Mouse (Mus musculus) gastrocnemius, adult 18-20 months (tissue): ENCODE results near the gene Sik2. TPM values are rescaled to one million over a fixed set of nuclear protein-coding genes. Genes with fewer than 3 reads are reported as not detected.

ENCODE experiments used
- DNase-seq: peaks from one replicate; pipeline ENCODE4 v3.0.0; 2021; ENCODE audit warnings: low spot score
- long read RNA-seq, 2 experiments: library from polyadenylated mRNA; stranded (forward); transcript quantifications; one replicate each; pipeline ENCODE4 v2.0.0; 2021
- total RNA-seq, 2 experiments: library from RNA; stranded (reverse); gene quantifications; 2 replicates each; pipeline ENCODE4 v1.2.3; 2021

Gene Sik2
- 10 to 100 TPM; 20.8 to 27.2 TPM for total RNA-seq
- long read RNA-seq, experiment 1, full-length matches to known transcripts, result 6 of 18 reads
- long read RNA-seq, experiment 1, partial matches to known transcripts, result 2 of 18 reads
- long read RNA-seq, experiment 1, other reads (novel, unspliced or antisense), result 10 of 18 reads
- long read RNA-seq, experiment 2, full-length matches to known transcripts, result 5 of 6 reads
- long read RNA-seq, experiment 2, partial matches to known transcripts, result 0 of 6 reads
- long read RNA-seq, experiment 2, other reads (novel, unspliced or antisense), result 1 of 6 reads

DNA sequence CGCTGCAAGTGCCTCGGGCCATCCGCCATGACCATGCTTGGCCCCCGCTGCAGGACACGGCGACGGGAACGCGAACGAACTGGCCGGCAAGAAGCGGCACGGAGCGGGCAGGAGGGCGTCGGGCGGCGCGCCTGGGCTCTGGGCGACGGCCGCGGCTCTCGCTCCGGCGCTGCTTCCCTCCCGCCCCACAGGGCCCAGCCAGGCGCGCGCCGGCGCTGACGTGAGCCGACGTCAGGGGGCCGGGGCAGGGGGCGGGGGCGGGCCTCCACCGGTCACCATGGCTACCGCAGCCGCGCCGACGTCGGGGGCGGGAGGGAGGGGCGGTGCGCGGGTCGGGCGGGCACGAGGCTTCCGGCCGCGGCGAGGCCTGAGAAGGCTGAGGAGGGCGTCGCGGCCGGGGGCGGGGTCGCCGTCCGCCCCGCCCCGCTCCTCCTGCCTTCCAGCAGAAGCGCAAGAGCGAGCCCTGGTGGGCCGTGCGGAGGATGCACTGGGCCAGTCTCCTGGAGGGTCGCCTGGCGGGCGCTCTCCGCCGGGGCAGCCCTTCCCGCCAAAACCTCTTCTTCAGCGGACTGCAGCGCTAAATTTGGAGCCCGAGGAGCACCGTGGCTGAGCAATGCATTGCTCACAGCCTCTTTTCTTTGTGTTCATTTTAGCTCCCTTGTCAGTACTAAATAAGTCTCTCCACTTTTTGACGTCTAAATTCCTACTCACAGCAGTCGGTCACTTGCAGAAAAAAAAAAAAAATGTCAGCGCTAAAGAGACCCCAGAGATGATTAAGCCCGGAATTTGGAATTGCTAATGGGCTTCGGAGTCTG lies at the start of gene Sik2:
Sik2 (minus strand) TSS at position 233 of the 815 bp plus-strand sequence.
- DNase-seq, result peak; percentile 82

DNA sequence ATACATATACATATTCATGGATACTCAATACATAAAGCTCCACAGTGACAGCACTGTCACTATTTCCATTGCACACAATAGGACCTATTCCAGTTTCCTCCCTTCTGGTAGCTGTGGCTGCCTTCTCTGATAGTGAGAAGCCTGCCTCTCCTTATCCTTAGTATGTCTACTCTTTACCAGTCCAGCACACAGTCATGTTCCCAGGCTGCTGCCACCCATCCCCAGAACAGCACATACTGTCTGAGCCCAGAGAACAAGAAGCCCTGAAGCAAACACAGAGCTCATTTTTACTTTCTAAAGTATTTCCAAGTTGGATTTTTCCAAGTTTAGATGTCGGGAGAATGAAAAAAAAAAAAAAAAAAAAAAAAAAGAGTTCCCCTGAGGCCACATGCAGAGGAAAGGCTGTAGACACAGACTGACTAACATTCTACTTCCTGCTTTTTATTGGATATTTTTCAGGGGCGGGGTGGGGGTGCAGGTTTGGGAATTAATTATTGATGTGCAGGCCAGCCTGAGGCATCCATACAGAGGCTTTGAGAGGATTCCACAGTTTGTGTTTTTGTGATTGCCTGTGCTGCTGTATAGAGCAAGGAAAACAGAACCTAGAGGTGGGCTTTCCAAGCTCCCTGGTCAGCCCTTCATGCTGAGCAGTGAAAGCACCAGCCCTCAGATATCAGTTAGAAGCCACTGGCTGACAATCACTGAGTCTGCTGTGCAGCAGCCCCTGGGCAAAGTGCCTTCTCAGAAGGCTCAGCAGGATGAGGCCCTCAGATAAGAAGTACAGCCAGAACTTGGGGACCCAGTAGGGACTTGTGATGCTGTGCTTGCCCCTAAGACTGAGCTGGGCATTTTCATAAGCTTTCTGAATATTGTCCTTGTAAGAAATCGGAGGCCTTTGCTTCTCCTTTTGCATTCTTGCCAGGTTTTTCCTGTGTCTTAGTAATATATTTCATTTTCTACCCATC lies 47.8 kb upstream of the Sik2 start:
- peak; percentile 7 for DNase-seq

DNA sequence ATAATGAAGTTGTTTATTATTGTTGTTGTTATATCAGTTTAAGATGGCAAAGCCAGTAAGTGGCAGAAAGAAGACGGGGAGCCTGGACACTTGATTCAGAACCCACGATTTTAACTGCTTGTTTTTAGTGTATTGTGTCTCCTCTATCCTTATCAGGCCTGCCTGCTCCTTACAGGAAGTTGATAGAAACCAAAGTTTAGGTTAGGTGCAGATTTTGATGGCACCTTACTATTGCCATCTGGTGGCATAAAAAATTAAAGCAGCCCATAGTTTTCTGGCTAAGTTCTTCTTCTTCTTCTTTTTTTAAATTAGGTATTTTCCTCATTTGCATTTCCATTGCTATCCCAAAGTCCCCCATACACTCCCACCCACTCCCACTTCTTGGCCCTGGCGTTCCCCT lies 43.3 kb upstream of the Sik2 start:
- no peak for DNase-seq

DNA sequence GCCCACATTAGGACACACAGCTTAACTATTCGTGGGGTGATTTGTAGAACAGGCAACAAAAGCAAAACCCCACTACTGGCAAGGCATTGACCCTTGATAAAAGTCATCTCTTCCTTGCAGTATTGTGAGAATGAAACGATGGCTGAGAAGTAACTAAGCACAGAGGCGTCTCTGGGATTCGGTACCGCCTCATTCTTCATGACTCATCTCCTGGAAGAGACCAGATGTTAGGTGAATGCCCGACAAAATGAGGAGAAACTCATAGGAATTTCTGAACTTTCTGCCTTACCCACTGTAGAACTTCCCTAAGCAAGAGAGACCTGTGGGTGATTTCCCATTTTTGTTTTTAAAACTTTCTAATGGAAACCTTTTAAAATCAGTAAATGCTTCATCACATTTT lies 33.3 kb upstream of the Sik2 start:
- no peak for DNase-seq

DNA sequence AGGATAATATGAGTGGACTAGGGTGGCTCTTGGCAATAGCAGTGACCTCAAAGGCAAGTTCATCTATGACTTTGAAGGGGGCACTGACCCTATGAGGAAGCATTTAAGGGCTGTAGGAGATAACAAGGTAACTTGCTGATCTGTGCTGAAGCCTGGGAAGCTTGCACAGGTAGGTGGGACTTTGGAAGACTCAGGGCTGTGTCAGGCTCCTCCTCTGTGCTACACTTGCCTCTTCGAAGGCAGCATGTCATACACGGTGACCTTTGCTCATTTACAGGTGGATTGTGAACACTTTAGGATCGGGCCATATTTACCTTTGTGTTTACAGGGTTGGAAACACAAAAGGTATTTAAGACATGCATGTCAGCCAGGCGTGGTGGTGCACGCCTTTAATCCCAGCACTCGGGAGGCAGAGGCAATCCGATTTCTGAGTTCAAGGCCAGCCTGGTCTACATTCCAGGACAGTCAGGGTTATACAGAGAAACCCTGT lies 32.7 kb upstream of the Sik2 start:
- DNase-seq, result no peak

DNA sequence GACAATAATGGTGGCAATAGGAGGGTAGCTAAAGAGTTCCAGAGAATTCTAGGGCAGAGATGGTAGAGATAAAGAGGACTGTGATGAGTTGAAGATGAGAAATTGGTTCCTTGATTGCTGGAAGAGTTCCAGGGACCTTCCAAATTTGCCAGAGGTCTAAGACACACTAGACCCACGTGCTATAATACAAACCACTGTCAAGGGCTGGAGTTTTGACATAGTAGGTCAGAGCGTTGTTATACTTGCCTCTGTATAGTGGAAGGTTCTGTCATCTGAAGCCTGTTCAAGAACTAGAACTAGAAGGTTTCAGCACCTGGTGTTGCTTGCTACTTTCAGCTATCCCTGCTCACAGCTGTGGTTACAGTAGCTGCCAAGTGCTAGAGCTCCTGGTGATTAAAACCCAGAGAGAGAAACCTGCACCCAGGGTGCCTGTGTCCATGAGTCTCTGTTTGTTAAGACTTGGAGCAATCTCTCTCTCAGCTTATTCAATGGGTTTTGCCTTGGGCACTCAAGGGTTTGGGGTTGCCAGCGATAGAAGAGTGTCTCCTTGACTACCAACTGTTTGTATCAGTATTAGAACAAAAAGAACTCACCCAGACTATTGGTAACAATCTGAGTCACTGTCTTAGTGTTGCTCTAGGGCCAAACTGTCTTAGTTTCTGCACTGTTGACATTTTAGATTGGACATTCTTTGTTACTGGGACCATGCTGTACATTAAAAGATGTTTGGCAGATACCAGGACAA lies 24.1 kb upstream of the Sik2 start:
- no peak for DNase-seq

DNA sequence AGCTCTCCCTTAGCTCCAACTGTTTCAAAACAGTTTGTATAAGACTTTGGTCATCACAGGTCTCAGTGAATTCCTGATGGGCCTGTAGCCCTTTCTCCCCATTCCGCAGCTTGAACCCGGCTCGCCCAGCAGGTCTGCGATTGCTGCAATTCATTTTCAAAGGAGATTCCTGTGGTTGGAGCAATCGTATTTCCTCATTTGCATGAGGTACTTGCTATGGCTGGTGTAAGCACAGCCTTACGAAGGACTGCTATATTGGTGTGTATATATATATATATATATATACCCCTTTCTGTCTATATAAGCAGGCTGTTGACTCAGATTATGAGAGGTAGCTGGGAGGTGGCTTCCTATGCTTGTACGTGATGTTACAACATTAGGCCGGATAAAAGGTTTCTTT lies 23.4 kb upstream of the Sik2 start:
- DNase-seq, result no peak

DNA sequence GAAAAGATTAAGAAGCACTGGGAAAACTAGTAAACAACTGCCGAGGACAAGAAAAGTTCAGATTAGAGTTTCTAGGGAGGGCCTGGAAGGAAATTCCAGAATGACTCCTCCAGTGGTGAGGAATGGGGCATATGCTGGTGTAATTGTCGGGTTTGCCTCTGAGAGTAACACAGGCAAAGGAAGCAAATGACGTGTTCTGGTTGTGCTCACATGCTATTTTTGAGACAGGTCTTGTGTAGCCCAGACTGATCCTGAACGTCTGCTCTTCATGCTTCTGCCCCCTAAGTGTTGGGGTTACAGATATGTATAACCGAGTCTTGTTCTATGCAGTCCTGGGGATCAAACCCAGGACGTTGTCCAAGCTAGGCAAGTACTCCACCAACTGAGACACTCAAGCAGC lies 22.7 kb upstream of the Sik2 start:
- no peak for DNase-seq

DNA sequence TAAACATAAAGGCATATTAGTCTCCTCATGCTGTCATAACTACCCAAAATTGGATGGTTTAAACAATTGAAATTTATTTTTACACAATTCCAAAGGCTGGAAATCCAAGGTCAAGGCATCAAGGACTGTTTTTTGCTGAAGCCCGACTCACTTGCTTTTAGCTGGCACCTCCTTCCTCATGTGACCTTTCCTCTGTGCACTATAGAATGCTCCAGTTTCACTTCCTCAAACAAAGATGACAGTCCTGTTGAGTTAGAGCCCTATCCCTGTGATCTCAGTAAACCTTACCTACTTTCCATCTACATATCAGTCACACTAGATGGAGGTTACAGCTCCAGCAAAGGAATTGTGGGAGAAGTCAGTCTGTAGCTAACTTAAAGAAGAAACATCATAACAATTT lies 21.3 kb upstream of the Sik2 start:
- no peak for DNase-seq

DNA sequence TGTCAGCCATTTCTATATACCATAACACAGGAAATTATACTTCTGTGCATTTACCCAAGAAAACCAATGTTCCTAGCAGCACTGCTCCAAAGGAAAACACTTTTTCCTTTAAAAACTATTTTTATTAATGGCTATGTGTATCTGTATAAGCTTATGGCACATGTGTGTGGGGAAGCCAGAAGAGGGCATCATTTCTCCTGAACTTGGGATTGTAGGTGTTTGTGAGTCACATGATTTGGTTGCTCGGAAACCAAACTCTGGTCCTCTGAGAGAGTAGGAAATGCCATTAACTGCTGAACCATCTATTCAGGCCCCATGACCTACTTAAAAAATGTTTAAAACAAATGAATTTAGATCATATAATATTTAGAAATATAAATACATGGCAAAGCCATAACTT lies 18.1 kb upstream of the Sik2 start:
- DNase-seq, result no peak

DNA sequence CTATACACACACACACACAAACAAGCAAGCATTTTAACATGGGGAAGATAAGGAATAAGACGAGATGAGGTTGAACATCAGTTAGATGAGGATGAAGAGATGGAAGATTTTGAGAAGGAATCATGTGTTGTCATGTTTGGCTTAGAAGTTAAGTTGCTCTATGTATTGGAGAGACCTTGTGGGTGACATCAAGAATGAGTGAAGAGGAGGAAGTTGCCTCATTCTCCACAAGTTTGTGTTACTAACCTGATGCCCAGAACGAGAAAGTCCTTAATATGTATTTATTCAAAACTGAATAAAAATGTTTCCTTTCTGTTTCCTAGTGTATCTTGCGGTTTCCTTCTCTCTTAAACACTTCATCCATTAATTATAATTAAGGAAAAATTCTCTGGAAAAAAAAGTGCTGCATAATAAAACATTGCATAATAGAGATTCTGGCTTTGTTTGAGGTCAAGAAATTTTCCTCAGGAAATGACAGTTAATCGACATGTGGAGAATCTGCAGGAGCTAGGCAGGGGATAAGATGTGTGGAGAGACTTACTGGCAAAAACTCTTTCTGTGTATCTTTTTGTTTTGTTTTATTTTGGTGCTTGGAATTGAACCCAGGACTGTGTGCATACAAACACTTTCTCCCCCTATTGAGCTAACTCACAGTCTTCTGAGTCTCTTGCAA lies 12.4 kb upstream of the Sik2 start:
- no peak for DNase-seq

DNA sequence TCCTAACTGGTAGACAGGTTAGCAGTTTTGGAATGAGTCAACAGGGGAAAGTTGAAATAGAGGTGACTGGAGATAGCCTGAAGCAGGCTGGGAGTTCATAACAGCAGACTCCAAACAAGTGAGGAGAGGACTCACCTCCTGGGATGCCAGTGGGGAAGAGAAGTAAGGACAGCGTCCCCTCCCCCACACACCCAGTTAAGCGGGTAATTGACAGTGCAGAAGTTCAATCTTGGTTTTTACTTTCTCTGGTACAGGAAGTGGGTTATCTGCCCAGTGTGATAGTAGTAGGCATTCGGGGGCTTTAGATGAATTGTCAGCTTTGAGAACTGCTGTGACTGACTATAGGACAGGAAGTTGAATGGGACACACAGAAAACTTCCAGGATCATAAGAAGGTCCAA lies 11.5 kb upstream of the Sik2 start:
- no peak for DNase-seq

DNA sequence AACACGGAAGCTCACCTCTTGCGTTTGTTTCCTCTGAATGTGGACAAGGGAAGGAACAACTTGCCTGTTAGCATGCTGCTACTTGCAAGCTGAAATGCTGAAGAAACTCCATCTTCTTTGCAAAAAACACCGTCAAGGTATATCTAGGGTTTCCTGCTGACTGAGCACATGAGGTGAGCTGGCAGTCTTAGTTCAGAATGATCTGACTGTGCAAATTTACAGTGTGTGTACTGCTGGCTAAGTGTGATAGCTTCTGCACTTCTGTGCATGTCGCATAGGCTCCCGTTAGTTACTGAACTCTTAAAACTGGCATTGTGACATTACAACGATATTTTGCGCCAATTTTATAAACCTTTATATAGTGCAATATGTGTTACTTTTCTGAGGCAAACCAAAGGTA lies 10.8 kb upstream of the Sik2 start:
- no peak for DNase-seq

DNA sequence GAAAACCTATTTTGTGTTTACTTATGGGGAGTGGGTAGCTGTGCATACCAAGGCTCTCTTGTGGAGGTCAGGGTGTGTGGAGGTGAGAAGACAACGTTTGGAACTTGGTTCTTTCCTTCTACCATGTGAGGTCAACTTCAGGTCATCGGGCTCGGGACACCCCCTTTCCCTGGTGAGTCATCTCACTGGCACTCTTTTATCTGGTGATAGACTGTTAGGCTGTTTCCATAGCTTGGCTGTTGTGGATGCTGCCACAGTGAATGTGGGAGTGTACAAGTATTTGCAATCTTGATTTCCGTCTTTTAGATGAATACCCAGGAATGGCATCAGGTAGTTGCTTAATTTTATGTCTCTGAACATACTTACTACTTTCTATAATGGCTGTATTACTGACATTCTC lies 6.9 kb upstream of the Sik2 start:
- no peak for DNase-seq

DNA sequence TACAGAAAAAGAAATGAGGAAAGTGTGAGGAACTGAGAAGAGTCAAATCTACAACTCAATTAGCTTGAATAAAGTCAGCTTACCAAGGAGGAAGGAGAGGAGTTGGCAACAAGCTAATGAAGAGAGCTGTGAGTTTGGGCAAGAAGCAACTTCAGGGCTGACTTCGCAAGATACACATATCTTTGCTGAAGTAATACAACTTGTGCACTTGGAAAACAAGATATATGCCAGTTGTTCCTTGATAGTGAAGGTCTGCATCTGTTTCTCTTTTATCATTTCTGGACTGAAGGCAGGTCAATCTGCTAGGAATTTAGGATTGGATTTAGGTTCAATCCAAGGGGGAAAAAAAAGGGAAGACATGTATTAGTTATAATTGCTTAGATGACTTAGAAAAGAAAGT lies 4.8 kb upstream of the Sik2 start:
- DNase-seq, result no peak

DNA sequence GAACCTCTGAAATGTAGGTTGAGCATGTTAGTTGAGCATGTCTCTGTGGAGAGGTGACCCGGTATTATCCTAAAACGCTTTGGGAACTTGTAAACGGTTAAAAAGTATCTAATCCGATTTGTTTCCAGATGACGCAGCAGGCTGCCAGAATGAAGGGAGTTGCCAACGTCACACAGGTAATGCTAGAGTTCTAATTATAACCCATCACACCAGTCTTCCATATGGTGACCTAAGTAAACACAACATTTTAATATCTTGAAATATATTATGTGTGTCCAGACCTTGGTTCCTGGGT lies 730 bp upstream of the Sik2 start:
- DNase-seq, result peak; percentile 8

DNA sequence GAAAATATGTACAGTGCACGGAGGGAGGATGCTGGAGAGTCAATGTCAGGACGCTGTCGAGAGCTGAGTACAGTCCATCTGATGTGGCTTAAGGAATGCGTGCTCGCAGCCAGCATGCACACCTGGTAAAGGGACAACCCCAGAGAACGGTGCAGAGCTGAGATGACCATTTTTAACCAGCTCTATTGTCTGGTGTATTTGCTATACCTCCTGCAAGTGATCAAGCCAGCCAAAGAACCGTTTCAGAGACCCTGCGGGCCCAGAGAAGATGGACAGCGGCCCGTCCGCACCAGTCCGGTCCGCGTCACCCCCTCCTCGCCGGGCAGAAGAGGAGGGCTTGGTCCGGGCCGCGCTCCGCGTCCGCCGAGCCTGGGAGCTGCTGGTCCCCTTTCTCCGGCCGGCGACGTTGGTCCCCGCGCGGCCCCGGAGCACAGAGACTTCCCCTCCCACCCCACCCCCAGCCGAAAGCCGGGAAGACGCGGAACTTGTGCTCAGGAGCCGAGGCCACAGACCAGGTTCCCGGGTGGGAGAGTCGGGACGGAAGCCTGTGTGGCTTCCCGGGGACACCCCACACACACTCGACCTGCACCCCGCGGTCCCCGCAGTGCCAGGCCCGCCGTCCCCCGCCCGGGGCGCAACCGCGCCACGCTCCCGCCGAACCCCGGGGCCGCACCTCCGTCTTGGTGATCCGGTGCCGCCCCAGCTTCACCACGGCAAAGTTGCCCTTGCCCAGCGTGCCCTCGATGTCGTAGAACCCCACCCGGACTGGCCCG lies 619 bp downstream of the Sik2 start:
- DNase-seq, result peak; percentile 25

DNA sequence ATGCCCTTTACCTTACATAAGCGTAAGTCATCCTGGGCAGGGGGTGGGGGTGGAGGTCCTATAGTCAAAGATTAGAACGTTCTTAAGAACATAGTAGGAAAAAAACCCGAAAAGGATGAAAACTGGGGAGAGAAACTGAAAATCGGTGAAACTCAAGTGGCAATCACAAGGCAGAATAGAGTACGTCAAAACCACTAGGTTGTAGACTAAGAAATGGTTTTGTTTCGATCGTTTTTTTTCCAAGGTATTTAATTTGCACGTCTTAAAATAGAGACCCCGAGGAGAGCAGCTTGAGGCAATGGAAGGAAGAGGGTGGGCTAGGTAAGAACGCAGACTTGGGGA lies 1.2 kb downstream of the Sik2 start:
- DNase-seq, result no peak

DNA sequence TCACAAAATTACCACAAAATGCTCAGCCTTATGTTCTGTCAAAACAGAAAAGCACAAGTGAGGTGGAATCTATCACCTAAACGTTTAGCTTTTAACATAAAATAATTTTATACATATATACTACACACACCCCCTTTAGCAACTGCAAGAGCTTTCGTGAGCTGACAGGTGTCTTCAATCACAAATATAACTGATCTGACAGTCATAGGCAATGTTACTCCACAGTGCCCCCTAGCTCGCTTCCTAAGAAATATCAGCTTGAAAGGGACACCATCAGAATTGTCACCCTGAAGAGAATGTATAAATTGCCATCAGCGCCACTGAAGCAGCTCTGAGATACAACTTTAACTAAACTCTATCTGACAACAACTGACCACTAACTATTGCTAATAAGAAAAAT lies 2.0 kb downstream of the Sik2 start:
- peak; percentile 75 for DNase-seq

DNA sequence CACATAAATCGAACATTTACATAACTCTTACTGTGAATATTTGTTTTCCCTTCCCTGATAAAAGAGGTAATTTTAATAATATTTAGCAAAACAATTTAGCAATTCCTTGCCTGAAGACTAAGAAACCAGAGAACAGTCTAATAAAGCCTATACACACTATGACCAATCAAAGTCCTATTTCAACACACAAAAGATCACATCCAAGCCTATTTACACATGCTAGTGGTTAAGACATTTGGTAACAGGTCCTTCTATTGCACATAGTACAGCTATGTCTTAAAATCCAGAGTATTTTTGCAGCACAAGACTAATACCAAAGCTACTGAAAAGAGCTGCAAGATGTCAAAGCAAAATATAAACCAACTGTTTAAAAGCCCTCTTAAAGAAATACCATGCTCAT lies 4.8 kb downstream of the Sik2 start:
- no peak for DNase-seq
